Comparison of ENCODE assay signal across 22 mouse cellular contexts in genomic region chr7:43177003-43177702, GRCm38 (mm10).
DNase-seq lines count a peak whose midpoint lies in the region; ATAC-seq and TF ChIP-seq lines count a peak whose summit lies in the region.
"Had no signal": no experiment of that assay in that cellular context is flagged by ENCODE, and none has a peak within 500 bp of the region (broad histone marks: within the 10 kb centered on the region; RNA-seq: fewer than 3 reads in every experiment).

No protein-coding gene starts in this region.

- peaks cover 42% of the 10 kb centered on the region for H3K9me3 ChIP-seq in hindbrain, embryonic 15.5 days
- H3K9me3 ChIP-seq in hindbrain, embryonic 16.5 days (ENCODE audit: control insufficient read depth, low read length), result peaks cover 38% of the 10 kb centered on the region
- H3K9me3 ChIP-seq in ES-E14 (ENCODE audit: control insufficient read depth, insufficient read depth, low read depth, low read length), result peaks cover 8% of the 10 kb centered on the region
- peaks cover 38% of the 10 kb centered on the region for H3K9me3 ChIP-seq in limb, embryonic 15.5 days

- no peaks in the 10 kb centered on the region for H3K27me3 ChIP-seq in hindbrain, embryonic 15.5 days
- H3K27me3 ChIP-seq in hindbrain, embryonic 16.5 days (replicated peaks; ENCODE audit: control insufficient read depth, insufficient read depth, low read length), result no peaks in the 10 kb centered on the region
- no peaks in the 10 kb centered on the region for H3K27me3 ChIP-seq in limb, embryonic 15.5 days

- ATAC-seq in hindbrain, embryonic 15.5 days (ENCODE audit: low FRiP score, low read depth), result peak; percentile 59; the same call in 1 of the 2 replicates
- ATAC-seq in hindbrain, embryonic 16.5 days, result no peak
- peak; percentile 66 for ATAC-seq in limb, embryonic 15.5 days (ENCODE audit: insufficient number of reproducible peaks, low FRiP score, low TSS enrichment, low read depth)
- ATAC-seq: inflammation-experienced regulatory T-cells, adult 6 months; liver, postnatal 0 days had no signal

- DNase-seq in heart, adult 11 months, result peak; percentile 86
- DNase-seq in heart, postnatal 14 days, result no peak
- DNase-seq in ES-E14 (ENCODE audit: low read depth, low spot score), result peak; percentile 91
- DNase-seq in kidney, adult 8-10 months, result no peak
- DNase-seq in gastrocnemius, adult 18-20 months (ENCODE audit: low spot score), result no peak
- DNase-seq: cerebellum, adult 11 months; cerebellum, postnatal 10 days; heart, postnatal 4 days; kidney, adult 18-20 months; left cerebral cortex, postnatal 4 days; liver, postnatal 0 days; lung, postnatal 10 days; thymus, adult 2 months had no signal

- in situ Hi-C loops in ES-E14 (cut with MboI; ENCODE audit: low sequenced_read_pairs in 2 of 2, unreplicated experiment in 2 of 2), result no loop called here

- H3K9ac ChIP-seq in hindbrain, embryonic 15.5 days, result no peak overlapping the region
- no peak overlapping the region for H3K9ac ChIP-seq in hindbrain, embryonic 16.5 days (ENCODE audit: low read depth, low read length)
- peak overlapping the region; percentile 77 for H3K9ac ChIP-seq in ES-E14 (ENCODE audit: insufficient read depth, low read depth, low read length, poor library complexity, severe bottlenecking)
- no peak overlapping the region for H3K9ac ChIP-seq in limb, embryonic 15.5 days
- H3K9ac ChIP-seq: liver, postnatal 0 days had no signal

- H3K4me3 ChIP-seq in hindbrain, embryonic 15.5 days, result no peak overlapping the region
- H3K4me3 ChIP-seq in hindbrain, embryonic 16.5 days (ENCODE audit: low read length), result no peak overlapping the region
- peak overlapping the region; percentile 74 to 95 for H3K4me3 ChIP-seq in ES-E14 (ENCODE audit: insufficient read depth in 1 of 2, low read depth in 1 of 2, low read length in 2 of 2, poor library complexity in 1 of 2, severe bottlenecking in 1 of 2)
- no peak overlapping the region for H3K4me3 ChIP-seq in limb, embryonic 15.5 days
- H3K4me3 ChIP-seq: heart, embryonic 10.5 days; left cerebral cortex, adult 2 months had no signal

- no peaks in the 10 kb centered on the region for H3K4me1 ChIP-seq in hindbrain, embryonic 15.5 days (replicated peaks)
- no peaks in the 10 kb centered on the region for H3K4me1 ChIP-seq in hindbrain, embryonic 16.5 days (ENCODE audit: control insufficient read depth, insufficient read depth, low read depth, low read length)
- H3K4me1 ChIP-seq in ES-E14 (ENCODE audit: control insufficient read depth in 2 of 2, insufficient read depth in 2 of 2, low read length in 2 of 2, poor library complexity in 1 of 2), result no peaks in the 10 kb centered on the region
- no peaks in the 10 kb centered on the region for H3K4me1 ChIP-seq in limb, embryonic 15.5 days
- H3K4me1 ChIP-seq: heart, embryonic 10.5 days had no signal

- 88% methylated on average over 14 of the region's 14 CpGs for WGBS in hindbrain, embryonic 15.5 days
- WGBS in hindbrain, embryonic 16.5 days, result 89% methylated on average over 14 of the region's 14 CpGs
- 87% methylated on average over 14 of the region's 14 CpGs for WGBS in limb, embryonic 15.5 days

- H3K4me2 ChIP-seq in hindbrain, embryonic 15.5 days, result no peak overlapping the region
- H3K4me2 ChIP-seq in hindbrain, embryonic 16.5 days (ENCODE audit: low read length), result no peak overlapping the region
- H3K4me2 ChIP-seq in limb, embryonic 15.5 days, result no peak overlapping the region
- H3K4me2 ChIP-seq: liver, embryonic 11.5 days; midbrain, embryonic 11.5 days had no signal

- no peaks in the 10 kb centered on the region for H3K36me3 ChIP-seq in hindbrain, embryonic 15.5 days
- H3K36me3 ChIP-seq in hindbrain, embryonic 16.5 days (ENCODE audit: control insufficient read depth, insufficient read depth, low read length), result no peaks in the 10 kb centered on the region
- H3K36me3 ChIP-seq in ES-E14 (ENCODE audit: control insufficient read depth, insufficient read depth, low read length, poor library complexity, severe bottlenecking), result peaks cover 6% of the 10 kb centered on the region
- H3K36me3 ChIP-seq in limb, embryonic 15.5 days, result no peaks in the 10 kb centered on the region
- H3K36me3 ChIP-seq: heart, embryonic 10.5 days had no signal

- H3K27ac ChIP-seq in hindbrain, embryonic 15.5 days (replicated peaks), result no peak overlapping the region
- no peak overlapping the region for H3K27ac ChIP-seq in hindbrain, embryonic 16.5 days (ENCODE audit: low read depth, low read length)
- H3K27ac ChIP-seq in ES-E14 (ENCODE audit: insufficient read depth, low read depth, low read length, poor library complexity, severe bottlenecking), result 0 out of 2 replicates have a peak overlapping the region, but pooled peaks have one; percentile 45
- no peak overlapping the region for H3K27ac ChIP-seq in limb, embryonic 15.5 days
- H3K27ac ChIP-seq: heart, embryonic 10.5 days; kidney, postnatal 0 days; left cerebral cortex, adult 2 months had no signal

- intact Hi-C loops in heart, postnatal 14 days (cut with DNase I), result no loop called here

TF ChIP-seq in ES-E14, 5 proteins besides CTCF, POLR2A, EP300 and RAD21:
- TF ChIP-seq ZNF384 (IDR thresholded peaks at IDR 0.05; ENCODE audit: low read depth, low read length) (peak; percentile 94), ZC3H11A (IDR thresholded peaks at IDR 0.05; ENCODE audit: borderline replicate concordance, low read depth, low read length) (no peak), MAFK (IDR thresholded peaks at IDR 0.05; ENCODE audit: insufficient read depth, low read depth, low read length) (no peak), HCFC1 (IDR thresholded peaks at IDR 0.05; ENCODE audit: borderline replicate concordance, insufficient read depth, low read length) (0 out of 2 replicates have a peak, but pooled peaks have one; percentile 21), CHD2 (IDR thresholded peaks at IDR 0.05; ENCODE audit: low read depth, low read length) (0 out of 2 replicates have a peak, but pooled peaks have one; percentile 17)

Comparison
In these comparisons a context has a peak if more than half of its experiments do, and no peak if none do; other contexts are left out.
1. DNase-seq: peak in heart, adult 11 months (single experiment) and ES-E14 (single experiment); none in heart, postnatal 14 days (0 of 2), kidney, adult 8-10 months (0 of 2) and gastrocnemius, adult 18-20 months (single experiment).
2. H3K4me3 ChIP-seq: peak in ES-E14 (2 of 2); none in hindbrain, embryonic 15.5 days (single experiment), hindbrain, embryonic 16.5 days (single experiment) and limb, embryonic 15.5 days (single experiment).